Mouse (Mus musculus) layer of hippocampus, adult 9-11 months (tissue): Measurements from ENCODE around the gene Taf1a.
A peak's percentile ranks its signal among the peaks of the same experiment; 100 is the strongest.

ENCODE experiments used
- DNase-seq: peaks from one replicate; pipeline ENCODE4 v3.0.0; 2022

Taf1a gene

DNA sequence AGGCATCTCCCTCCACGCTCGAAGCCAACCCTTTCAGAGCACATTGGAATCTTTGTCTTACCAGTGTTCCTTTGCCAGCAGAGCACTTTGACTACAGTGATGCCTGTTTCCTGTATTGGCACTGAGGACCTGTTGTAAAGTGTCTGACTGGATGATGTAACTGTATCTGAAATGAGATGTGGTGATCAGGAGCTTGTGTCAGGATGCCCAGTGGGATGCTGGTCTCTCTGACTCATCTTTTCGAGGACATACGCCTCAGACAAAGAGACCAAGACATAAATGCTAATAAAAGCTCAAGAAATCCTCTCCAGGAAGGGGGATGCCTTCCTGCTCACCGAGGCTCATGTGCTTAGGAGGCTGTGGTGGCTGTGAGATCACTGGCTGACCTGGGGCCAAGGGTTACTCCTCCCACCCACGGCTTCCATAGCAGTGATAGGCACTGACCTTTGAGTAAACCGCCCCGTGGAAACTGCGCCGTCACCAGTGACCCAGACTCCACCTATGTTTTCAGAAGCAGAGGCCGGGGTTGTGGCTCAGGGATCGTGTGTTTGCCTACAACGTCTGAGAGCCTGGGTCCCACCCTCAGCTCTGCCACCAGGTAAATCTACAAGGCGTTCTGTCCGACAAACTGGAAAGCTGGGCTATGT, 25.4 kb downstream of the Taf1a start:
- no peak for DNase-seq

DNA sequence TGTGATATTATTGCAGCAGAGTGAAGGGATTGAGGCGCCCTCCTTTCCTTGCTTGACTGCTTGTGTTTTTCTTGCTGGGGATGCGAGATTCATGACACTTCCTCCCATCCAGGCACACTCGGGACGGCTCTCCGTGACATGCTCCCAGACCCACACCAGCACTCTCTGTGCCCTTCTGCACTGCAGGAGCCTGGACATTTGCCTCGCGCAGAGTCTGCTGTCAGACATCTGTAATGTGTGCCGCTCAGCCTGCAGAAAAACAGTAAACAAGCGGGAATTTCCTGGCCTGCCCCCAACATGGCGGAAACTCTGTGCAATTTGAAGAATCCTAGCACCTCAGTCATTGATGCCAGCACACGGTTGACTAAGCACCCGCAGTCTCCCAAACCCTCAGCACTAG, 29.1 kb downstream of the Taf1a start, which contains the start of gene Hhipl2:
Hhipl2 (plus strand) TSS at position 343 of the 400 bp plus-strand sequence.
- no peak for DNase-seq

DNA sequence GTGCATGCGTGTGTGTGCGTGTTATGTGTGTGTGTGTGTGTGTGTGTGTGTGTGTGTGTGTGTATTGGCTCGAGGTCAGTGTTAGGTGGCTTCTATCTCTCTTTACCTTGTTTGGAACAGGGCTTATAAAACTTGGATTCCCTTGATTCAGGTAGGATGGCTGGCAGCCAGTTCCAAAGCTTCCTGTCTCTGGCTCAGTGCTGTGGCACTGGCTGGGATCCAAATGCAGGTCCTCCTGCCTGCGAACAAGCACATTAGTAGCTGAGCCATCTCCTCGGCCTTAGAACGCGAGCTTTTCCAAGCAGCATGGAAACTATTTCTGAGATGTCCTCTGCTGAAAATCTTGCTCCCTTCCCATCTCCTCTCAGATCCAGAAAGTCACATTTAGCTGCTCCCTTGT, 31.0 kb downstream of the Taf1a start:
- DNase-seq = no peak

DNA sequence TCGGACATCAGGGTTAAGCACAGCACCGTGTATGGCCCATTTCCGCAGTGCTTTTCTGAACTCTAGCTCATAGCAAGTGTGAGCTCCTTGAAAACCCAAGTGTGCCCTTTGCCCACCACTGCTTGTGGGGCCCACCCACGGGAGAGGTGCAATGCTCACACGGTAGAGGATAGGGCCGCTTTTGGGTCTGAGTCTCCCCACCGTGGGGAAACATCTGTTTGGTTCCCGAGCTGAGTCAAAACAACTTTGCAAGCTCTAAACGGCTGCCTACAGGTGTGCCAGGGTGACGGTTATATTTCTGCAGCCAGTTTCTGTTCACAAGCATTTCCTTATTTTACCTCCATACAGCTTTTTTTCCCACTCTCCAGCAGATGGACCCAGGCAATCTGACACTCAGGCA, 31.5 kb downstream of the Taf1a start:
- no peak for DNase-seq

DNA sequence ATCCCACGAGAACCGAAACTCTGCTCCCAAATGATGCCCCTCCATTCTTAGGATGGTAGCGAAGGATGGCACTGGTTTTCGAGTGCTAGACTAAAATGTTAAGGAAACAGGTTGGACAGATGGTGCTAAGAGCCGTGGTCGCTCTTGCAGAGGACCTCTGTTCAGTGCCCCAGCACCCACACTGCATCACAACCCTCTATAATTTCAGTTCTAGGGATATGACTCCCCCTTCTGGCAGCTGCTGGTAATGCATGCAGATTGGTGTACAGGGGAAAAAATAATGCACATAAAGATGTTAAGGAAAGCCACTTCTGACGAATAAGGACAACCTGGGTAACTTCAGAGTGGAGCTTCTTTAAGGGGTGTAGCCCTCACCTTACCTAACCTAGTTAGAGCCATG, 35.3 kb downstream of the Taf1a start:
- no peak for DNase-seq

DNA sequence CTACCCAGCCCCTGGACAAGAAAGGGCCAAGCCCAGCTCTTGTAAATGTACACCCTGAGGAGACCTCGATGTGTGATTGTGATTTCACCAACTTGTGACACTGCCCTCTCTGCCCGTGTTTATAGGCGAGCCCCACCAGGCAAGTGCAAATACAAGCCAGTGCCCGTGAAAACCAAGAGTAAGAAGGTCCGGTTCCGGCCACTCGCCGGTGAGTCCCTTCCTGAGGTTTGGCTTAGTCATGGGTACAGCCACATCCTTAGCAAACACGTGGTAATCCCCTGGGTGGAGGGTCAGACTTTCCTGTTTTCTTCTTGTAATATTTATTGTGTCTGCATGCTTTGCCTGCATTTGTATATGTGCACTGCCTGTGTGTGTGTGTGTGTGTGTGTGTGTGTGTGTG, 46.1 kb downstream of the Taf1a start:
- no peak for DNase-seq

DNA sequence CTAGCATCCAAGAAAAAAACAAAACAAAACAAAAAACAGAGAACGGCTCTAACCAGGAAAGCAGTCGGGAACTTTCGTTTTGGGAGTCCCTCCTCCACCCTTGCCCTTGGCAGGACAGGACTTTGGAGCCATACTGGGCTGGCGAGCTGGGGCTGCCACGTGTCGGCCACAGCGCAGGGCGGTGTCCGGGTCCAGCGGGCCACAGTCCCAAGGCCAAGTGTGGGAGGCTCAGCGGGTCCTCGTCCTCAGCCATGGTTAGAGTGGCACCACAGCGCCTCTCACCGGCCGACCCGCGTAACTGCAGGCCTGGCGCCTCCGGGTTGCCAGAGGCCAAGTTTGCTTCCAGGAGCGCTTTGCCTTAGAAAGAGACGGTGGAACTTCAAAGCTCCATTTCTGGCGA, 50.3 kb downstream of the Taf1a start:
- DNase-seq = peak; percentile 58

DNA sequence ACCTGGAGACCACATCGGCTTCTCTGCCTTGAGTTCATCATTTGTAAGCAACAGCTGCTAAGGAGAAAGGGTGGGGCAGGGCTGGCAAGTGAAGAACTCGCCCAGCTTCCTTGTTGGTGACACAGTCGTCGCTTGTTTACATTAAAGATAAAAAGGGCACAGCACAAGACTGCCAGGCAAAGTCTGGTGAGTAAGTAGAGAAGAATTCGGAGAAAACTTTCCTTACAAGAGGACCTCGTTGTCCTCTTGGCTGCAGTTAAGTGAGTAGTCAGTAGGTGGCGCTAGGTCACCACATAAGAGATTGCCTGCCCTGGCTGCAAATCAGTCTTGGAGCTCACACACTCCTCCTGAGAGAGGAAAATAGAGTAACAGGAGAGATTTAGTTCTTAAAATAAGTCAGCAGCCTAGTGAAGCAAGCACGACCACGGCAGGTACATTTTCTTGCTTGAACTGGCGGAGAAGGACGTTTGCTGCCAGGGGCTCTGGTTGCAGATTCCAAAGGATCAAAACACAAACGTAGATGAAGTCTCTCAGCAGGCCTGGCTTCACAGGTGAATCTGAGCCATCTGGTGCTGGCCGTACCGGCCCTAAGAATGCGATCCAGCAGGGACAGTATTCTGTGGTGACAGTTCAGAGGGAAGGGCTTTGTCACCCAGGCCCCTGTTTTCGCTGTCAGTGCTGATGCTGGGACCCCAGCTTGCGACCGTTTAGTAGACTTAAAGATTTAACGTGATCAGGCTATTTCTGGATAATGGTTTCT, 53.4 kb downstream of the Taf1a start:
- DNase-seq = peak; percentile 66

DNA sequence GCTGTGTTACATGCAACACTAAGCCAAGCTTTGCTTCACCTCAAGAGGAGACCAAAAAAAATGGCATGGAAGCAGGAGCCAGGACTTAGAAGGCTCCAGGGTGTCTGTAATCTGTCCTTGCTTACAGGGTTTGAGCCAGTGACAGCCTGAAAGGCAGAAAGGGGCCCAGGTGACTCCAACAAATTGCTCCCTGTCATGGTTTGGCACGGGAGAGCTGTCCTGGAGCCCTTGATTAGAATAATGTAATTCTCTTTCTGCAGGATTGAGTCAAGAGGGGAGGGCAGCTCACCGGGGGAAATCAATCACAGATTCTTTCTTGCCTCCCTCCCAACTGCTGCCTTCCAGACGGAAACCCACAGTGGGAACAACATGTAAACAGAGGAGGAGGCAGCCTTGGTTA, 64.3 kb downstream of the Taf1a start:
- no peak for DNase-seq
